25 mouse cellular contexts compared by ENCODE assay signal in the genomic region with DNA sequence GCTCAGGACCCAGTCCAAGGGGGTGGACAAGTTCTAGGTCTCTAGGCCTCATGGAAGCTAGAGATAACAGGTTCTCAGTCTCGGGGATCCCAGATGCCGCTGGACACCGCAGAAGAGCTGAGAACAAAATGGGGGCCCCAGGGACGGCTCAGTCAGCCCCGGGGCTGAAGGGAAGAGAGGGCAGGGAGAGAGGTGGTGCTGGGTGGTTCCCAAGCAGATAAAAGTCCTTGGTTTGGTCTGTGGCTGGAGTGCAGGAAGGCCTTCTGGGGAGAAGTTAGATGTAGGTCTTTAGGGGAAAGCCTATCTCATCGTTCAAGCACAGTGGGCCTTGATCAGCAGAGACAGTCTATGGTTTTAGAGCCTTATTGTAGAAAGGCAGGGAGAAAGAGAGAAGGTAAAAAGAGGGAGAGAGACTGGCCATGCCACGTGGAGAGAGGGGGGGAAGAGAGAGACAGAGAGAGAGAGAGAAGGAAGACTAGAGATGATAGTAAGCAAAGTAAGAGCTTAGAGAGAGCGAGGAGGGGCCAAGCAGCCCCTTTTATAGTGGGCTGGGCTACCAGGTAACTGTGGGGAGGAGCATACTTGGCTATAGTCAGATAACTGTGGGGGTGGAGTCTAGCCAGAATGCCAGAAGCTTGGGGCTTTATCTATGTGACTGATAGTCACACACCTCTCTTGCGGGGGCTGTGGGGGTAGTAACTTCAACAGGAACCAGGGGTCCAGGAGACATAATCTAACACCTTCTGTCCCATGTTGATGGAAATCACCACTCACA. TPM values are rescaled to one million over a fixed set of nuclear protein-coding genes. Genes with fewer than 3 reads are reported as not detected.
A peak's percentile ranks its signal among the peaks of the same experiment; 100 is the strongest.
DNase-seq lines count a peak whose midpoint lies in the region; ATAC-seq and TF ChIP-seq lines count a peak whose summit lies in the region.
"Had no signal": no experiment of that assay in that cellular context is flagged by ENCODE, and none has a peak within 500 bp of the region (broad histone marks: within the 10 kb centered on the region; RNA-seq: fewer than 3 reads in every experiment).

No protein-coding gene starts in this region.

- H3K27ac ChIP-seq in cerebellum, adult 2 months (ENCODE audit: insufficient read depth, low read length): peak overlapping the region; percentile 82; the same call in 1 of the 2 replicates
- peak overlapping the region; percentile 90 for H3K27ac ChIP-seq in heart, embryonic 13.5 days (replicated peaks)
- no peak overlapping the region for H3K27ac ChIP-seq in liver, embryonic 14.5 days
- H3K27ac ChIP-seq in midbrain, embryonic 11.5 days (ENCODE audit: low read depth, low read length): no peak overlapping the region
- H3K27ac ChIP-seq: embryonic facial prominence, embryonic 15.5 days; forebrain, embryonic 12.5 days; hindbrain, embryonic 14.5 days; midbrain, embryonic 13.5 days had no signal

- WGBS in cerebellum, adult 2 months: 84% methylated on average over 9 of the region's 9 CpGs
- WGBS in heart, embryonic 13.5 days: 68% methylated on average over 9 of the region's 9 CpGs
- 17% methylated on average over 9 of the region's 9 CpGs for WGBS in liver, embryonic 14.5 days (ENCODE audit: insufficient replicate concordance)
- WGBS in midbrain, embryonic 11.5 days: 86% methylated on average over 9 of the region's 9 CpGs

- no peak for TF ChIP-seq EP300 in liver, embryonic 14.5 days (IDR thresholded peaks at IDR 0.05; ENCODE audit: low read depth)

- no peak overlapping the region for H3K4me2 ChIP-seq in heart, embryonic 13.5 days
- peak overlapping the region; percentile 13 for H3K4me2 ChIP-seq in liver, embryonic 14.5 days (ENCODE audit: low read depth)
- no peak overlapping the region for H3K4me2 ChIP-seq in midbrain, embryonic 11.5 days
- H3K4me2 ChIP-seq: embryonic facial prominence, embryonic 15.5 days; forebrain, embryonic 12.5 days; hindbrain, embryonic 14.5 days; midbrain, embryonic 13.5 days had no signal

- H3K36me3 ChIP-seq in heart, embryonic 13.5 days: no peaks in the 10 kb centered on the region
- no peaks in the 10 kb centered on the region for H3K36me3 ChIP-seq in liver, embryonic 14.5 days (replicated peaks; ENCODE audit: control insufficient read depth, insufficient read depth, low read depth)
- no peaks in the 10 kb centered on the region for H3K36me3 ChIP-seq in midbrain, embryonic 11.5 days (ENCODE audit: control insufficient read depth, insufficient read depth, low read length)
- H3K36me3 ChIP-seq: embryonic facial prominence, embryonic 10.5 days; embryonic facial prominence, embryonic 15.5 days; forebrain, embryonic 12.5 days; G1E; midbrain, embryonic 13.5 days had no signal

- DNase-seq in cerebellum, adult 2 months: no peak
- no peak for DNase-seq in cerebellum, adult 9-10 months
- no peak for DNase-seq in heart, postnatal 25 days (ENCODE audit: low spot score)
- no peak for DNase-seq in liver, embryonic 14.5 days (ENCODE audit: low read depth in 3 of 3, low spot score in 3 of 3)
- DNase-seq in gastrocnemius, postnatal 4 days (ENCODE audit: low spot score in 2 of 2): no peak
- no peak for DNase-seq in midbrain, embryonic 11.5 days (ENCODE audit: low spot score, missing footprints)
- DNase-seq: adrenal gland, adult 8-10 months; forebrain, postnatal 0 days; heart, postnatal 36 days; kidney, adult 9 months; kidney, postnatal 10 days; layer of hippocampus, adult 9-11 months; lung, postnatal 36 days; thymus, adult 2 months; thymus, postnatal 4 days had no signal

- peaks cover 31% of the 10 kb centered on the region for H3K4me1 ChIP-seq in cerebellum, adult 2 months (ENCODE audit: control insufficient read depth, insufficient read depth, low read length)
- peaks cover 42% of the 10 kb centered on the region for H3K4me1 ChIP-seq in heart, embryonic 13.5 days
- H3K4me1 ChIP-seq in liver, embryonic 14.5 days (replicated peaks; ENCODE audit: control insufficient read depth in 2 of 2, insufficient read depth in 2 of 2, low read length in 1 of 2): peaks cover 12 to 38% of the 10 kb centered on the region in 2 experiments
- 0 out of 2 replicates have a peak, but pooled peaks cover 7% of the 10 kb centered on the region for H3K4me1 ChIP-seq in midbrain, embryonic 11.5 days (ENCODE audit: control insufficient read depth, insufficient read depth, low read length)

- intact Hi-C loops in heart, postnatal 25 days (cut with DNase I): loop anchor here (5.0 kb wide), 2 partner anchors 104 to 154 kb away; no protein-coding TSS in a partner anchor

- H3K9ac ChIP-seq in heart, embryonic 13.5 days: 0 out of 2 replicates have a peak overlapping the region, but pooled peaks have one; percentile 37
- H3K9ac ChIP-seq in liver, embryonic 14.5 days (replicated peaks): no peak overlapping the region
- no peak overlapping the region for H3K9ac ChIP-seq in midbrain, embryonic 11.5 days (ENCODE audit: low read length)
- H3K9ac ChIP-seq: embryonic facial prominence, embryonic 15.5 days; forebrain, embryonic 12.5 days; forebrain, postnatal 0 days; hindbrain, embryonic 14.5 days; midbrain, embryonic 13.5 days had no signal

- ATAC-seq in heart, embryonic 13.5 days (ENCODE audit: extremely low read depth, insufficient number of reproducible peaks, low FRiP score, low TSS enrichment): no peak
- ATAC-seq in common myeloid progenitor, adult 5-6 weeks (replicated peaks; ENCODE audit: low read depth, poor library complexity, severe bottlenecking): peak; percentile 54; the same call in 1 of the 2 replicates
- ATAC-seq in liver, embryonic 14.5 days (ENCODE audit: insufficient read depth): peak; percentile 62; the same call in 1 of the 2 replicates
- ATAC-seq in midbrain, embryonic 11.5 days (ENCODE audit: low FRiP score): no peak
- ATAC-seq: forebrain, postnatal 0 days; intestine, postnatal 0 days had no signal

- no peak overlapping the region for H3K4me3 ChIP-seq in cerebellum, adult 2 months (replicated peaks; ENCODE audit: insufficient read depth, low read depth, low read length)
- H3K4me3 ChIP-seq in heart, embryonic 13.5 days: no peak overlapping the region
- no peak overlapping the region for H3K4me3 ChIP-seq in liver, embryonic 14.5 days (ENCODE audit: insufficient read depth in 1 of 2, low read depth in 2 of 2, low read length in 2 of 2)
- H3K4me3 ChIP-seq in midbrain, embryonic 11.5 days (ENCODE audit: low read depth, low read length): no peak overlapping the region
- H3K4me3 ChIP-seq: embryonic facial prominence, embryonic 10.5 days; embryonic facial prominence, embryonic 15.5 days; forebrain, embryonic 12.5 days; megakaryocyte, embryonic 14.5 days; midbrain, embryonic 13.5 days had no signal

- H3K27me3 ChIP-seq in cerebellum, adult 2 months (ENCODE audit: control insufficient read depth, insufficient read depth, low read length): no peaks in the 10 kb centered on the region
- H3K27me3 ChIP-seq in heart, embryonic 13.5 days (replicated peaks): no peaks in the 10 kb centered on the region
- no peaks in the 10 kb centered on the region for H3K27me3 ChIP-seq in liver, embryonic 14.5 days (ENCODE audit: control insufficient read depth, insufficient read depth, low read length)
- no peaks in the 10 kb centered on the region for H3K27me3 ChIP-seq in midbrain, embryonic 11.5 days (ENCODE audit: control insufficient read depth, insufficient read depth, low read length)
- H3K27me3 ChIP-seq: embryonic facial prominence, embryonic 15.5 days; forebrain, embryonic 12.5 days; midbrain, embryonic 13.5 days had no signal

- TF ChIP-seq POLR2A in cerebellum, adult 2 months (IDR thresholded peaks at IDR 0.05; ENCODE audit: borderline replicate concordance, insufficient read depth, low read length): no peak

- TF ChIP-seq CTCF in cerebellum, adult 2 months (IDR thresholded peaks at IDR 0.05; ENCODE audit: borderline replicate concordance, insufficient read depth, low read depth, low read length): no peak
- TF ChIP-seq CTCF in liver, embryonic 14.5 days (IDR thresholded peaks at IDR 0.05; ENCODE audit: low read depth): no peak

- H3K9me3 ChIP-seq in heart, embryonic 13.5 days: no peaks in the 10 kb centered on the region
- H3K9me3 ChIP-seq in liver, embryonic 14.5 days (ENCODE audit: control insufficient read depth, low read length): no peaks in the 10 kb centered on the region
- no peaks in the 10 kb centered on the region for H3K9me3 ChIP-seq in midbrain, embryonic 11.5 days (ENCODE audit: control insufficient read depth, low read length)
- H3K9me3 ChIP-seq: embryonic facial prominence, embryonic 10.5 days; embryonic facial prominence, embryonic 15.5 days; forebrain, embryonic 12.5 days; G1E; midbrain, embryonic 13.5 days had no signal

RNA-seq across cellular contexts. Expression of a gene that starts 34.2 kb away (rescaled TPM):
- polyA plus RNA-seq in cerebellum, adult 2 months (2012; rRNA removed): 166 and 168 TPM in 2 replicates
- polyA plus RNA-seq in heart, embryonic 13.5 days (2015; fragmentation: Nextera tagmentation; extraction: Ambion mirVana): 17.5 and 21.1 TPM in 2 replicates
- total RNA-seq in heart, postnatal 25 days (2021): 100 to 1,000 TPM; 155 to 174 TPM
- 118 and 130 TPM in 2 replicates for total RNA-seq in common myeloid progenitor, adult 5-6 weeks (2017)
- 8.6 and 14.5 TPM in 2 replicates for polyA plus RNA-seq in liver, embryonic 14.5 days (2012; rRNA removed)
- polyA plus RNA-seq in liver, embryonic 14.5 days (2014; fragmentation: Nextera tagmentation; extraction: Ambion mirVana): 2.3 and 2.7 TPM in 2 replicates
- total RNA-seq in gastrocnemius, postnatal 4 days (2021): 100 to 1,000 TPM; 156 to 168 TPM
- polyA plus RNA-seq in midbrain, embryonic 11.5 days (2014; fragmentation: Nextera tagmentation; extraction: Ambion mirVana): 30.7 and 33.7 TPM in 2 replicates

Comparison
In these comparisons a context has a peak if more than half of its experiments do, and no peak if none do; other contexts are left out.
1. H3K27ac ChIP-seq: peak in cerebellum, adult 2 months (single experiment) and heart, embryonic 13.5 days (single experiment); none in liver, embryonic 14.5 days (single experiment) and midbrain, embryonic 11.5 days (single experiment).
2. ATAC-seq: peak in common myeloid progenitor, adult 5-6 weeks (single experiment) and liver, embryonic 14.5 days (single experiment); none in heart, embryonic 13.5 days (single experiment) and midbrain, embryonic 11.5 days (single experiment).